Comparison of ENCODE assay signal across 20 mouse cellular contexts in the genomic region with DNA sequence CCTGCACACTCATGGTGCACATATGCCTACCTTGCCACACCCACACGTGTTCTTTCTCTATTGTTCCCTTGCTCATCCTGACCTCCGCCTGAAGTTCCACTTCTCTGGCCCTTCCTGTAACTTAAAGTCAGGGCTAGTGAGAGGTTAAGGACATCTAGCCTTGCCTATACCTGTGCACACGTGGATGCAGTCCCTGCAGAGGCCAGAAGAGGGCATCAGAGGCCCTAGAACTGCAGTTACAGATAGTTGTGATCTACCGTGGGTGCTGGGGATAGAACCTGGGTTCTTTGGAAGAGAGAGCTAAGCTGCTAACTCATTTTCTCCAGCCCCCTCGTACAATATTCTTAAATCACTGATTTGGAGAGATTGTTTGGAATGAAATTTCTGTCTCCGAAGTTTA.
DNase-seq lines count a peak whose midpoint lies in the region; ATAC-seq and TF ChIP-seq lines count a peak whose summit lies in the region.
"Had no signal": no experiment of that assay in that cellular context is flagged by ENCODE, and none has a peak within 500 bp of the region (broad histone marks: within the 10 kb centered on the region; RNA-seq: fewer than 3 reads in every experiment).

No protein-coding gene starts in this region.

- no peaks in the 10 kb centered on the region for H3K4me1 ChIP-seq in limb, embryonic 15.5 days
- no peaks in the 10 kb centered on the region for H3K4me1 ChIP-seq in limb, embryonic 10.5 days
- H3K4me1 ChIP-seq in E14TG2a.4 (replicated peaks; ENCODE audit: low read depth, low read length) (0 out of 2 replicates have a peak, but pooled peaks cover 2% of the 10 kb centered on the region), MEL (ENCODE audit: control insufficient read depth in 1 of 2, insufficient read depth in 2 of 2, low read length in 2 of 2) (no peaks in the 10 kb centered on the region)
- H3K4me1 ChIP-seq: forebrain, embryonic 13.5 days; hindbrain, embryonic 15.5 days; midbrain, embryonic 13.5 days had no signal

- no peak overlapping the region for H3K27ac ChIP-seq in limb, embryonic 15.5 days
- H3K27ac ChIP-seq in limb, embryonic 10.5 days, result no peak overlapping the region
- no peak overlapping the region for H3K27ac ChIP-seq in MEL (ENCODE audit: control insufficient read depth, low read depth, low read length)
- H3K27ac ChIP-seq: forebrain, embryonic 13.5 days; hindbrain, embryonic 15.5 days; layer of hippocampus, adult 2 months; left cerebral cortex, adult 2 months; midbrain, embryonic 13.5 days had no signal

- H3K27me3 ChIP-seq in limb, embryonic 15.5 days, result no peaks in the 10 kb centered on the region
- H3K27me3 ChIP-seq in limb, embryonic 10.5 days (ENCODE audit: low read depth, poor library complexity, severe bottlenecking), result no peaks in the 10 kb centered on the region
- H3K27me3 ChIP-seq in E14TG2a.4 (ENCODE audit: insufficient read depth, low read length) (no peaks in the 10 kb centered on the region), MEL (ENCODE audit: control insufficient read depth in 1 of 2, insufficient read depth in 2 of 2, low read length in 2 of 2) (no peaks in the 10 kb centered on the region; a peak in 1 of 4 replicates)
- H3K27me3 ChIP-seq: forebrain, embryonic 13.5 days; hindbrain, embryonic 15.5 days; midbrain, embryonic 13.5 days had no signal

- TF ChIP-seq EP300 in MEL (IDR thresholded peaks at IDR 0.05; ENCODE audit: low read depth in 1 of 2, low read length in 2 of 2), result no peak

- peak; percentile 60 for TF ChIP-seq CTCF in E14TG2a.4 (conservative IDR thresholded peaks at IDR 0.05; ENCODE audit: low read length)
- TF ChIP-seq CTCF in MEL (IDR thresholded peaks at IDR 0.05 in 2 of 3, conservative IDR thresholded peaks at IDR 0.05 in 1 of 3; ENCODE audit: control insufficient read depth in 1 of 3, insufficient read depth in 1 of 3, low read depth in 2 of 3, low read length in 3 of 3, poor library complexity in 1 of 3, severe bottlenecking in 1 of 3), result peak in 2 of 3 experiments; percentile 18 to 24; a peak in 4 of 6 replicates

- DNase-seq in limb, embryonic 10.5 days (ENCODE audit: low spot score), result no peak
- DNase-seq in MEL (ENCODE audit: low read depth, low spot score), result peak; percentile 4
- no peak for DNase-seq in frontal cortex, postnatal 10 days (ENCODE audit: low spot score in 2 of 2)
- DNase-seq in kidney, postnatal 25 days, result no peak
- DNase-seq: adrenal gland, adult 2 months; cerebellum, adult 9-11 months; heart, postnatal 10 days; kidney, adult 8-10 months; lung, postnatal 14 days; retina, postnatal 1 day; thymus, postnatal 25 days had no signal

- ATAC-seq in limb, embryonic 15.5 days (ENCODE audit: insufficient number of reproducible peaks, low FRiP score, low TSS enrichment, low read depth), result 0 out of 2 replicates have a peak, but pooled peaks have one; percentile 14
- 0 out of 2 replicates have a peak, but pooled peaks have one; percentile 3 for ATAC-seq in megakaryocyte, adult 5-6 weeks (ENCODE audit: poor library complexity, severe bottlenecking)
- ATAC-seq: forebrain, embryonic 13.5 days; midbrain, embryonic 13.5 days had no signal

- no peak overlapping the region for H3K4me3 ChIP-seq in limb, embryonic 15.5 days
- no peak overlapping the region for H3K4me3 ChIP-seq in limb, embryonic 10.5 days
- H3K4me3 ChIP-seq in E14TG2a.4 (replicated peaks; ENCODE audit: low read length) (no peak overlapping the region), MEL (ENCODE audit: control insufficient read depth in 1 of 2, insufficient read depth in 1 of 2, low read depth in 2 of 2, low read length in 2 of 2) (no peak overlapping the region)
- H3K4me3 ChIP-seq: forebrain, embryonic 13.5 days; hindbrain, embryonic 15.5 days; layer of hippocampus, adult 2 months; left cerebral cortex, adult 2 months; midbrain, embryonic 13.5 days; myocyte had no signal

- H3K79me2 ChIP-seq in MEL (ENCODE audit: control insufficient read depth, insufficient read depth, low read length, poor library complexity), result no peaks in the 10 kb centered on the region

- no peaks in the 10 kb centered on the region for H3K36me3 ChIP-seq in limb, embryonic 15.5 days
- no peaks in the 10 kb centered on the region for H3K36me3 ChIP-seq in limb, embryonic 10.5 days
- H3K36me3 ChIP-seq in E14TG2a.4 (ENCODE audit: insufficient read depth, low read length), result no peaks in the 10 kb centered on the region
- H3K36me3 ChIP-seq in MEL (ENCODE audit: control insufficient read depth in 1 of 2, insufficient read depth in 2 of 2, low read length in 2 of 2), result no peaks in the 10 kb centered on the region
- H3K36me3 ChIP-seq: hindbrain, embryonic 15.5 days; midbrain, embryonic 13.5 days had no signal

- no peak overlapping the region for H3K9ac ChIP-seq in limb, embryonic 15.5 days
- no peak overlapping the region for H3K9ac ChIP-seq in MEL (ENCODE audit: control insufficient read depth, low read depth, low read length, poor library complexity, severe bottlenecking)
- H3K9ac ChIP-seq: forebrain, embryonic 13.5 days; hindbrain, embryonic 15.5 days; midbrain, embryonic 13.5 days had no signal

- TF ChIP-seq POLR2A in MEL (IDR thresholded peaks at IDR 0.05; ENCODE audit: control insufficient read depth in 1 of 2, insufficient read depth in 1 of 2, low read depth in 1 of 2, low read length in 2 of 2, poor library complexity in 1 of 2), result no peak

- no peaks in the 10 kb centered on the region for H3K9me3 ChIP-seq in limb, embryonic 15.5 days
- H3K9me3 ChIP-seq in limb, embryonic 10.5 days (replicated peaks), result no peaks in the 10 kb centered on the region
- H3K9me3 ChIP-seq in E14TG2a.4 (ENCODE audit: low read length) (peaks cover 5% of the 10 kb centered on the region), MEL (replicated peaks; ENCODE audit: insufficient read depth, low read length) (no peaks in the 10 kb centered on the region)
- H3K9me3 ChIP-seq: forebrain, embryonic 13.5 days; hindbrain, embryonic 15.5 days; midbrain, embryonic 13.5 days had no signal

- H3K4me2 ChIP-seq in limb, embryonic 15.5 days, result no peak overlapping the region
- H3K4me2 ChIP-seq: forebrain, embryonic 13.5 days; hindbrain, embryonic 15.5 days; midbrain, embryonic 13.5 days had no signal

- TF ChIP-seq RAD21 in MEL (IDR thresholded peaks at IDR 0.05; ENCODE audit: low read depth, low read length), result peak; percentile 20

- 78% methylated on average over 6 of the region's 6 CpGs for WGBS in limb, embryonic 15.5 days
- 80% methylated on average over 6 of the region's 6 CpGs for whole genome bisulfite sequencing in limb, embryonic 10.5 days

TF ChIP-seq in MEL, 35 proteins besides CTCF, POLR2A, EP300 and RAD21:
- peak; percentile 24; the same call in 1 of the 2 replicates for TF ChIP-seq SMC3 (IDR thresholded peaks at IDR 0.05; ENCODE audit: low read depth, low read length)
- no peak for TF ChIP-seq NRF1 (IDR thresholded peaks at IDR 0.05; ENCODE audit: insufficient read depth, low read depth, low read length, poor library complexity, severe bottlenecking)
- no peak for TF ChIP-seq JUND (IDR thresholded peaks at IDR 0.05; ENCODE audit: low read depth, low read length)
